Mouse (Mus musculus) E14TG2a.4 (cell line): ENCODE measurements around the gene Gm4070.
"Not testable (repeated sequence)": the region's sequence is repeated elsewhere in the genome, so short reads cannot be mapped to it uniquely, and the experiment has no call there.

Experiments used
- CTCF ChIP-seq: conservative IDR thresholded peaks from 2 replicates; pipeline ENCODE4 v1.5.1; 2014; ENCODE audit warnings: low read length
- NANOG ChIP-seq: IDR thresholded peaks from 2 replicates; pipeline ENCODE4 v1.6.1; 2014; ENCODE audit warnings: borderline replicate concordance, low read length, mixed read lengths

GRCm38 (mm10) chr7:105855718-105856560 is 97.8 kb downstream of the Gm4070 start:
- not testable (repeated sequence) for TF ChIP-seq CTCF, NANOG
